Comparison of ENCODE assay signal across 32 mouse cellular contexts in the genomic region with DNA sequence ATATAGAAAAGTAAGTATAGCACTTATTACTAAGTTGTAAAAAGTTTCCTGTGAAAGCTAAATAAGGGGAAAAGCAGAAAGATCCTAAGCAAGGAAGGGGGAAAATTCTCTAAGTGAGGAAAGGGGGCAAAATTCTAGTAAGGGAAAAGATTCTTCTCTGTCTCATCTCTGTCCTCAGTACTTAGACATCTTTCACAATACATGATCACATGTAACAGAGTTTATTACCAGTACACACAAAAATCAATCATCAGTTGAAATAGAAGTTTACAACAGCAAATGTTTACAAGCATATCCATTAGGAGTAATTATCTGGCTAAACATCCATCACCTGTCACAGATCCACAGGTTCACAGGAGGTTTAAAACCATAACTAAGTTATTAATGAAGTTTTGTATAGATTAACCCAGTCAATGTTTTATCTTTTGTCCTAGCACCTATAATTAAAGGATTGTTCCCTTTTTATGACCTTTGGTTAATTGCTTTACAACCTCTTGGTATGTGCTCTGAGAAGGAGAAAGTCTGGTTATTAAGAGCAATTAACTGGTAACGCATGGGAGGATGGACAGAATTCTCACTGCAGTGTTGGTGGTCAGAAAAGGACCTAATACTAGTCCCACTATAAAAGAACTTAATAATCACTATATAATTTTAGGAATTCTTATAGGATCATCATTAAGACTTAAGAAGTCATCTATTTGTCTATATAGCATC.
"Had no signal": no experiment of that assay in that cellular context is flagged by ENCODE, and none has a peak within 500 bp of the region (broad histone marks: within the 10 kb centered on the region; RNA-seq: fewer than 3 reads in every experiment).

No protein-coding gene starts in this region.

- H3K36me3 ChIP-seq: limb, embryonic 10.5 days; limb, embryonic 12.5 days; limb, embryonic 13.5 days; limb, embryonic 15.5 days; liver, embryonic 12.5 days; liver, embryonic 13.5 days; liver, embryonic 15.5 days; lung, embryonic 15.5 days; midbrain, embryonic 10.5 days; midbrain, embryonic 12.5 days; midbrain, embryonic 13.5 days; midbrain, embryonic 15.5 days; neural tube, embryonic 12.5 days had no signal

- H3K4me1 ChIP-seq: limb, embryonic 10.5 days; limb, embryonic 12.5 days; limb, embryonic 13.5 days; limb, embryonic 15.5 days; liver, embryonic 12.5 days; liver, embryonic 13.5 days; liver, embryonic 15.5 days; lung, embryonic 15.5 days; megakaryocyte, embryonic 14.5 days; midbrain, embryonic 10.5 days; midbrain, embryonic 12.5 days; midbrain, embryonic 13.5 days; midbrain, embryonic 15.5 days; neural tube, embryonic 12.5 days had no signal

- ATAC-seq: liver, embryonic 12.5 days; liver, postnatal 0 days; lung, postnatal 0 days; midbrain, embryonic 13.5 days; midbrain, embryonic 15.5 days; midbrain, embryonic 16.5 days had no signal

- H3K27me3 ChIP-seq: limb, embryonic 12.5 days; limb, embryonic 13.5 days; limb, embryonic 15.5 days; liver, embryonic 12.5 days; liver, embryonic 13.5 days; liver, embryonic 15.5 days; lung, embryonic 15.5 days; megakaryocyte, embryonic 14.5 days; midbrain, embryonic 12.5 days; midbrain, embryonic 13.5 days; midbrain, embryonic 15.5 days; neural tube, embryonic 12.5 days had no signal

- H3K4me2 ChIP-seq: limb, embryonic 12.5 days; limb, embryonic 13.5 days; limb, embryonic 15.5 days; liver, embryonic 11.5 days; liver, embryonic 12.5 days; liver, embryonic 13.5 days; liver, embryonic 15.5 days; lung, embryonic 14.5 days; lung, embryonic 15.5 days; midbrain, embryonic 11.5 days; midbrain, embryonic 12.5 days; midbrain, embryonic 13.5 days; midbrain, embryonic 15.5 days; neural tube, embryonic 12.5 days had no signal

- H3K4me3 ChIP-seq: limb, embryonic 10.5 days; limb, embryonic 12.5 days; limb, embryonic 13.5 days; limb, embryonic 15.5 days; liver, embryonic 12.5 days; liver, embryonic 13.5 days; liver, embryonic 15.5 days; lung, embryonic 15.5 days; megakaryocyte, embryonic 14.5 days; midbrain, embryonic 10.5 days; midbrain, embryonic 12.5 days; midbrain, embryonic 13.5 days; midbrain, embryonic 15.5 days; myocyte; neural tube, embryonic 12.5 days had no signal

- H3K9me3 ChIP-seq: limb, embryonic 10.5 days; limb, embryonic 12.5 days; limb, embryonic 13.5 days; limb, embryonic 15.5 days; liver, embryonic 12.5 days; liver, embryonic 13.5 days; liver, embryonic 15.5 days; lung, embryonic 15.5 days; megakaryocyte, embryonic 14.5 days; midbrain, embryonic 10.5 days; midbrain, embryonic 12.5 days; midbrain, embryonic 13.5 days; midbrain, embryonic 15.5 days; neural tube, embryonic 12.5 days had no signal

- DNase-seq: left cerebral cortex, postnatal 4 days; liver; liver, embryonic 13.5 days; liver, postnatal 0 days; lung, adult 18-20 months; lung, adult 2 months; lung, embryonic 14.5 days; lung, postnatal 10 days; lung, postnatal 14 days; lung, postnatal 36 days; lung, postnatal 4 days; midbrain, embryonic 14.5 days had no signal

- H3K9ac ChIP-seq: limb, embryonic 12.5 days; limb, embryonic 13.5 days; limb, embryonic 15.5 days; liver, embryonic 12.5 days; liver, embryonic 13.5 days; liver, embryonic 14.5 days; liver, embryonic 15.5 days; liver, postnatal 0 days; lung, embryonic 14.5 days; lung, embryonic 15.5 days; midbrain, embryonic 12.5 days; midbrain, embryonic 13.5 days; midbrain, embryonic 15.5 days; neural tube, embryonic 12.5 days had no signal

- H3K27ac ChIP-seq: limb, embryonic 10.5 days; limb, embryonic 12.5 days; limb, embryonic 13.5 days; limb, embryonic 15.5 days; liver, embryonic 12.5 days; liver, embryonic 13.5 days; liver, embryonic 14.5 days; liver, embryonic 15.5 days; lung, embryonic 15.5 days; macrophage; midbrain, embryonic 10.5 days; midbrain, embryonic 12.5 days; midbrain, embryonic 13.5 days; midbrain, embryonic 15.5 days; neural tube, embryonic 12.5 days had no signal
